Mouse (Mus musculus): ENCODE results near the gene Dbil5.

DNA sequence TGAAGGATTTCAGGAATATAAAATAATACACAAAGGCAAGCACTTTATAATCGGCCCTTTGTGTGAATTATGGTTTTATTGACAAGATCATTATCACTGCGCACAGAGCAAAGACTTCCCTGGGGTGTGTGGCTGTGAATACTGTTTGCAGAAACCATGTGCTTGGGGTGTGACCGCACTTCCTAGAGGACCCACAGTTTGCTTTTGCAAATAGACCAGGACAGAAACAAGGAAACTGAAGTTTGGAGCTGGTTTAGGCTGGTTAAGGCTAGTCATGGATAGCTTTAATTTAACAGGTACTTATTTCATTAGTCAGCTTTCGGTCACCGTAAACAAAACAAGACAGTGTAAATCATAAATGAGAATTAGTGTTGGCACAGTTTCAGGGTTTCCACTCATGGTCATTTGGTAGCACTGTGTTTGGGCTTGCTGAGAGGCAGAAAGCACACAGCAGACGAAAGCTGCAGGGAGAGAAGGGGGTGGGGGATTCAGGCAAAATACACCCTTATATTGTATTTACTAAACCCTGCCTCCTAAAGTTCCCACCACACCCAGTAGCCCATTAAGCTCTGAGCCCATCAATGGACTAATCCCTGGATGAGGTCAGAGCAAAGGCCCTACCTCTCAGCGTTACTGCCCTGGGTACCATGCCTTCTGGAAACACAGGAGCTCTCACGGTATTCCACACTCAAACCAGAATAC lies 21.0 kb upstream of the Dbil5 start:
- TF ChIP-seq GATA1 (IDR thresholded peaks at IDR 0.05; ENCODE audit: low read length) = no peak
- no peak for TF ChIP-seq TAL1 (IDR thresholded peaks at IDR 0.05; ENCODE audit: low read length)
